Mouse (Mus musculus) adrenal gland, adult 2 months (tissue): ENCODE measurements around the gene Bcan. TPM values are rescaled to one million over a fixed set of nuclear protein-coding genes. Genes with fewer than 3 reads are reported as not detected.
A peak's percentile ranks its signal among the peaks of the same experiment; 100 is the strongest.

Source experiments
- DNase-seq: peaks from one replicate; pipeline ENCODE4 v3.0.0; 2021
- polyA plus RNA-seq: library from polyadenylated mRNA; depleted of rRNA; stranded (reverse); fragments of >200 nt; gene quantifications from 2 replicates; pipeline ENCODE4 v1.2.3, GENCODE M21; 2012
- total RNA-seq, 2 experiments: library from RNA; stranded (reverse); gene quantifications; 2 replicates each; pipeline ENCODE4 v1.2.3; 2021

Bcan gene
- total and polyA plus RNA-seq, 3 experiments, result 52.6 to 127 (median 54.9) TPM

DNA sequence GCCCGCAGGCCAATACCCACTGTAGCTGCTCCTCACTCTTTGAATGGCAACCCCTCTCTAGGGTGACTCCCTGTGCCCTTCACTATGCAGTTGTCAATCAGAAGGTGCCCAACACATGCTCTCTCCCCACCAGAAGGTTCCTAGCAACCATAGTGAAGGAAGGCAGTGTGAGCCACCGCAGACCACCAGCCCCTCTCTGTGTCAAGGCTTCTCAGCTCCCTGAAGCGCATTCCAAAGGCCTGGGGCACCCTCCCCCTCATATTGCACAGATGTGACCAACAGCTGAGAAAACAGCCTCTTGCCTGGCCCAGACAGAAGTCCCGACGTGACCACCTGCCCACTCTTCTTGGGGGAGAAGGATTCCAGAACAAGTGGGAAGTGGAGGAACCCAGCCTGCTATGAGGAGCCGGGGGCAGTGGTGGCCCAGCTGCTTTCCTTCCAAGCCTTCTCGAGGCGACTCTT is 27.8 kb downstream of the Bcan start:
- no peak for DNase-seq

DNA sequence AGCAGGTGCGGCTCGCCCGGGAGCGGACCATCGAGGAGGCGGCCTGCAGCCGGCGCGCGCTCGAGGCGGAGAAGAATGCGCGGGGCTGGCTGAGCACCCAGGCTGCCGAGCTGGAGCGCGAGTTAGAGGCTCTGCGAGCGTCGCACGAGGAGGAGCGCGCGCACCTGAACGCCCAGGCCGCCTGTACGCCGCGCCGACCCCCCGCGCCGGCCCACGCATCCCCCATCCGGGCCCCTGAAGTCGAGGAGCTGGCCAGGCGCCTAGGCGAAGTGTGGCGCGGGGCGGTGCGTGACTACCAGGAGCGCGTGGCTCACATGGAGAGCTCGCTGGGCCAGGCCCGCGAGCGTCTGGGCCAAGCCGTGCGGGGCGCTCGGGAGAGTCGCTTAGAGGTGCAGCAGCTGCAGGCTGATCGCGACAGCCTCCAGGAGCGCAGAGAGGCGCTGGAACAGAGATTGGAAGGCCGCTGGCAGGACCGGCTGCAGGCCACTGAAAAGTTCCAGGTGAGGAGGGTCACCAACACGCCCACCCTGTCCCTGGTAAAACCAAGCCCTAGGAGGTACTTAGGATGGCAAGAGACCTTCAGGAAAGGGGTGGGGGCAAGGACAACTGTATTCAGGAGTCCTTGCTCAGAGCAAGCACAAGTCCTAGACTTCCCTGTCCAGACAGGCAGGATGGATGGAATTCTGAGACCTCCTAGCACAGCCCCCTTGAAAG is 28.4 kb downstream of the Bcan start:
- DNase-seq, result no peak

GRCm38 (mm10) chr3:87970939-87971488 is 29.0 kb downstream of the Bcan start, which contains the start of gene Nes:
Nes (plus strand) TSS chr3:87971078.
- peak; percentile 65 for DNase-seq

DNA sequence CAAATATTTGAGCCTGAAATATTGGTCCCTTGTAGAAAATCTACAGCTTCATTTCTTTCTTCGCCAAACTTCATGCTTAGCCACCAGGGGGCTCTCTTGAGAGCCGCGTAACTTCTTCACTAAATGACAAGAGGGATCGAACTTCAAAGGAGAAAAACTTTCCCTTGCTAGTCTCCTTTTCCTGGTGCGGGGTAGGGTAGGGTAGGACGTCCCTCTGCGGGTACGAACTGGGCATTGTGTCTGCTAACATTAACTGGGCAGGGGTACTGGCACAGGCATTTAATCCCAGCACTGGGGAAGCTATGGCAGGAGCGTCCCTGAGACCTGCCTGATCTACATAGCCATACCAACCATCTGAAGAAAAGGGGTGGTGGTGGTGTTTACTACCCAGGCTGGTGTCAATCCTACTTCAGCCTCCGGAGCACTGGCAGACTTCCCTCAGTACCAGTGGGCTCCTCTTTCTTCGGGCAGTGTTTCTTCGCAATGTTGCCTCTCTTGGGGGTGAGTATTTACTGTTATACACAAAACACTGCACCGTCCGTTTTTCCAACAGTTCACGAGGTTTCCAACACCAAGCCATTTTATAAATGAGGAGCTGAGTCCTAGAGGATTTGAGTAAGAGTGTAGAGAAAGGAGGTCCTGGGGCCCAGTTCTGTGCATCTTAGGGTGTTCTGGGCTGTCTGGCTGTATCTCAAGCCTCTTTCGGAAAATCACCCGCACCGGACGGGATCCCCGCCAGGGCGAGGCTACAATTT is 29.7 kb downstream of the Bcan start:
- peak; percentile 61 for DNase-seq

DNA sequence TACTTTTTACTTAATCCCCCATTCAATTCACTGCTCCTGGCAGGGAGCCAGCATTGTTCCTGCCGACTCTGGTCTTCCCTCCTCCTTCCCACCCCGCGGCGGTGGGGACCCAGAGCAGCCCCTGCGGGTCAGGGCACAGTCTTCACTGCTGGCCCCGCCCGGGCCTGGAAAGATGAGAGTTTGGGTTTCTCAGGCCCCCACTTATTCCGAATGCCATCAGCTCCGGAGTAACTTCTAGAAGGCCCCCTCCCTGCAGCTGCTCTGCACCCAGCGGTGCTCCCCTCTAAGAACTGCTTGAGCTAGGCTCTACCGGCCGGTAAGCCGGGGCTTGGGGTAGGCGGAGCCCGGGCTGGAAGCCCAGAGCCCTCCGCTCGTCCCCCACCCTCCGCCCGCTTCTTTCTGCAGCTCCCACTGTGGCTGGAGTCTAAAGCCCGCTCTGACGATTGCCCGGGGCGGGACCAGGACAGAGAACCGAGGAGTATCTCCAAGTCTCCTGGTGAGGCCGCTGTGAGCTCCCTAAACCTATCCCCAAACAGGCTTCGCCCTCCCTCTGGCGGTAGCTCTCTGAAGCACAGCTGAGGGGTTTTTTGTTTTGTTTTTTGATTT is 39.3 kb downstream of the Bcan start:
- DNase-seq, result peak; percentile 91

- no peak for DNase-seq
These were observed 39.8 kb downstream of the Bcan start for GRCm38 (mm10) chr3:87960191-87960585.

DNA sequence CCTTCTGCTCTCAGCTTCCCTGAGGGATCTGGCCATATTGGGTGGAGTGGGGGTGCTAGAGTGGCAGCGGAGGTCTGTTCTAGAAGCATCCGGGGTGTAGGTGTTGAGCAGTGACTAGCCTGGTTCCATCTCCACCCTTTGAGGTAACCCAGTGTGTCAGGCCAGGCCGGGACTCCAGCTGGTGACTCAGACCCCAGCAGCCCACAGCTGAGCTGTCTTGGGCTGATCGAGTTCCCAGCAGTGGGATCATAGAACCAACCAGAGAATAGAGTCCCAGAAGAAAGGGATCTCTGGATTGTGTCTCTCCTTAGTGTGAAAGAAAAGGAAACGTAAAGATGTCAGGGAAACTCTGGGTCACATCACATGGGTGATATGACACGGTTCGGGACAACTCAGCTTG is 40.7 kb downstream of the Bcan start:
- DNase-seq, result no peak

GRCm38 (mm10) chr3:87958967-87959366 is 41.1 kb downstream of the Bcan start:
- DNase-seq, result no peak

GRCm38 (mm10) chr3:87958476-87958875 is 41.6 kb downstream of the Bcan start:
- no peak for DNase-seq

GRCm38 (mm10) chr3:87958056-87958455 is 42.0 kb downstream of the Bcan start:
- no peak for DNase-seq

GRCm38 (mm10) chr3:87952440-87952839 is 47.6 kb downstream of the Bcan start:
- no peak for DNase-seq

- DNase-seq, result no peak
These were observed 48.1 kb downstream of the Bcan start for GRCm38 (mm10) chr3:87951946-87952345.

GRCm38 (mm10) chr3:87949955-87950515 is 50.0 kb downstream of the Bcan start:
- DNase-seq, result no peak

DNA sequence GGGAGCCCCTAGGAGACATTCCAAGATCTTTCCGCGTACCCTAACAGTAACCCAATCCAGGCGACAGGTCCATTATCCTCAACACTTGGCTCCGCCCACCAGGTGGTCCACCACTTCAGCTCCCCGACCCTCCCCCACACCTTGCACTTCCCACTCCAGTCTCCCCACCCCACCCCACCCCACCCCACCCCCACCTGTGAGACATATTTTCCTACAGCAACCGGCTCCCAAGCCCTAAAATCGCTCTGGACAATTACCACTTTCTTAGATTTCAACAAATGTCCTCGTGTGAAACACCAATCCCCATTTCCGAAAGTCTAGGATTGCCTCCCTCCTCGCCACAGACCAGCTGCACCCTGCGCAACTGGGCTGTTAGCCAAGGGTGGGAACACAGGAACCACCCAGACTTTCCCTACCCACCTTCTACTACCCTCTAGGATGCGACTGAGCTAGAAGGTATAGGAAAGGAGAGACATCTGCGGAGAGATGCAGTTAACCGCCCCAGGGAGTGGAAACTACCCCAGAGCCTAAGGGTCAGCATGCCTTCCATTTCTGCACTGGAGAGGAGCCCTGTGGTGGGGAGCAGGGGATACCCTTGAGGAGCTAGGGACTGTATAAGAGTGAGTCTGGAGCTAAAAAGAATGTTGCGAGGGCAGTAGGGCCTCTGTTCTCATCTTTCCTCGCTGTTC is 50.6 kb downstream of the Bcan start:
- DNase-seq, result no peak

GRCm38 (mm10) chr3:87948378-87949265 is 51.4 kb downstream of the Bcan start, which contains the start of gene Crabp2:
Crabp2 (plus strand) TSS chr3:87948666.
- DNase-seq, result no peak

DNA sequence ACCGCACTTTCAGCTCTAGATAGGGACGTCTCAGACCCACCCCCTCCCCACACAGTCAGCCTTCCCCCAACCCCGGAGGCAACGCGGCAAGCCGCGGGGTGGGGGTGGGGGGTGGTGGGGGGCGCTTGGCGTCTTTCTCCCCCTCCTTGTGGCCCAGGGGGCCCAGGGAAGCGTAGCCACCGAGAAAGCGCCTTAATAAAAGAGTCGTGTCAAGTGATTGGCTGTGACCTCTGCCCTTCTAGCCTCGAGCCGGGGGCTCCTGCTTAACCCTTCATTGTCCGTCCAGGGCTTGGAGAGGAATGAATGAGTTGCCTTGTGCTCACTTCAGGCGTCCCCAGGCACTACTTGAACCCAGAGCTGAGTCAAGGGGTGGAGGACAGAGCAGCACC is 52.2 kb downstream of the Bcan start:
- DNase-seq, result no peak

DNA sequence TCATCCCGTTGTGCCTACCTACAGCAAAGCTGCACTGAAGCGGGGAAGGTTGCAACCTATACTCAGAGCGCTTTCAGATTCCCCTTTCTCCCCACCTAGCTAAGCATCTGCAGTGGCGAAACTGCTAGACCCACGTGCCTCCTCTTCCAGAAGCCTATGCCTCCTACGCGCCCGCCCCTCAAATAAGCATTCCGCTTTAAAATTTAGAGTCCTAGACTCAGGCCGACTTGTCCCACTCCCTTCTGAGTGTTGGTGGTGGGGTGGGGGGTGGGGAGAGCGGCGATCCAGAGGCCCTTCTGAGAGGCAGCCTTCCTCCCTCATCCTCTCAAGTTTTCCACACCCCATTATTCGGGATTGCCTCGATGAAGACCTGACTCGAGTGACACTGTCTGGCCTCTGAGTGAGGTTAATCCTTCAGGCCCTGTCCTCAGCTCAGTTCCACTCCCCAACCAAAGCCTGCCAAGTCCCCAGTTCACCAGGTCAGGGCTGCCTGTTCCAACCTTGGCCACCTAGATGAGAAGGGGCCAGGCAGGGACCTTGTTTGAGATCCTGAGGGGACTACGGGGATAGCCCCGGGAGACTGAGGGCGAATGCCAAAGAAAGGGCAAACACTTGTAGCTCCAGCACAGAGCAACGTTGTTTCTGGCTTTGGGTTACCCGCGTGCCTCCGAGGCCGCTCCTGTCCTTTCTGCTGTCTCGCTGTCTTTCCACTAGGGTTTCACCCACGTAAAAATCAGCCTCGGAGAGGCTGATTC is 52.8 kb downstream of the Bcan start:
- no peak for DNase-seq

DNA sequence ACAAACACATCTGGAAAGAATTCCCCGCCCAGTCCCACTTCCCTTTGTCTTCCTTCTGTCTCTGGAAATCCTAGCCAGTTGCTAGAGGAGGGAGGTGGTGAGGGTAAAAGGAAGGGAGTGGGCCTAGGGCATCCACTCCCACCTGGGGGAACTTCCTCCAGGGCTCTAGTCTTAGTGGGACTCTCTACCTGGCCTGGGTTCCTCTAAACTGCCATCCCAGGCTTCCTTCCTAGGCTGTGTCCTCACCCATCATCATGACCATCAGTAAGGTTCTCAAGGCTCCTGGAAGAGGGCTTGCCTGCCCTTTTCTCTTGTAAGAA is 53.5 kb downstream of the Bcan start:
- no peak for DNase-seq

- no peak for DNase-seq
These were observed 54.1 kb downstream of the Bcan start for GRCm38 (mm10) chr3:87945781-87946540.
